Mouse (Mus musculus) heart, adult 2 months (tissue): ENCODE data around the gene Olfr330. TPM values are rescaled to one million over a fixed set of nuclear protein-coding genes. Genes with fewer than 3 reads are reported as not detected.
"Not testable (repeated sequence)": the region's sequence is repeated elsewhere in the genome, so short reads cannot be mapped to it uniquely, and the experiment has no call there.

Experiments used
- DNase-seq, 2 experiments: peaks; one replicate each; pipeline ENCODE4 v3.0.0; 2021
- H3K27ac ChIP-seq: fragments of 200-600 bp; 2 replicates; pipeline ENCODE4 v1.8.1; 2022
- H3K27me3 ChIP-seq: fragments of 200-500 bp; 2 replicates; pipeline ENCODE4 v1.6.1; 2012; ENCODE audit warnings: mild to moderate bottlenecking, low read length, inconsistent platforms, mixed read lengths; ENCODE audit not compliant: control insufficient read depth, insufficient read depth
- H3K36me3 ChIP-seq: fragments of 200-500 bp; 2 replicates; pipeline ENCODE4 v1.6.1; 2012; ENCODE audit warnings: low read length, inconsistent platforms; ENCODE audit not compliant: control insufficient read depth, insufficient read depth
- H3K4me1 ChIP-seq: fragments of 200-500 bp; 2 replicates; pipeline ENCODE4 v1.6.1; 2011; ENCODE audit warnings: low read length; ENCODE audit not compliant: control insufficient read depth, insufficient read depth
- H3K4me3 ChIP-seq: fragments of 200-600 bp; 2 replicates; pipeline ENCODE4 v1.8.1; 2022
- H3K79me2 ChIP-seq: fragments of 200-500 bp; replicated peaks from 2 replicates; pipeline ENCODE4 v1.6.1; 2012; ENCODE audit warnings: mild to moderate bottlenecking, inconsistent platforms, low read length, moderate library complexity, mixed read lengths; ENCODE audit not compliant: control insufficient read depth, insufficient read depth
- H3K9ac ChIP-seq: fragments of 200-500 bp; 2 replicates; pipeline ENCODE4 v1.6.1; 2012; ENCODE audit warnings: low read depth, mild to moderate bottlenecking, control low read depth, inconsistent platforms, low read length, mixed read lengths
- CTCF ChIP-seq: fragments of 200-600 bp; IDR thresholded peaks from 2 replicates; pipeline ENCODE4 v1.8.1; 2022; ENCODE audit warnings: antibody characterized with exemption, mild to moderate bottlenecking, moderate library complexity
- EP300 ChIP-seq: fragments of 200-500 bp; IDR thresholded peaks from 2 replicates; pipeline ENCODE4 v1.6.1; 2011; ENCODE audit warnings: low read depth, low read length, control low read depth; ENCODE audit not compliant: insufficient read depth
- POLR2A ChIP-seq: fragments of 200-500 bp; IDR thresholded peaks from 2 replicates; pipeline ENCODE4 v1.6.1; 2011; ENCODE audit warnings: mild to moderate bottlenecking, low read depth, low read length, control low read depth; ENCODE audit not compliant: insufficient read depth
- WGBS: fragments of 180-500 bp; shearing (Covaris S2); methylation state at CpG from one replicate; pipeline ENCODE4 v1.1.7; 2018; 5-methylcytosine and 5-hydroxymethylcytosine counted together
- intact Hi-C: fragments of 180-260 bp; cut with DNase I; formaldehyde crosslinking; loops from one replicate; pipeline ENCODE4 v1.15.1; 2025
- polyA plus RNA-seq: library from polyadenylated mRNA; depleted of rRNA; stranded (reverse); fragments of >200 nt; gene quantifications from 2 replicates; pipeline ENCODE4 v1.2.3, GENCODE M21; 2012; rRNA removed
- total RNA-seq, 2 experiments: library from RNA; stranded (reverse); gene quantifications; 2 replicates each; pipeline ENCODE4 v1.2.3; 2021

The Olfr330 gene
- total and polyA plus RNA-seq, 3 experiments: not detected

DNA sequence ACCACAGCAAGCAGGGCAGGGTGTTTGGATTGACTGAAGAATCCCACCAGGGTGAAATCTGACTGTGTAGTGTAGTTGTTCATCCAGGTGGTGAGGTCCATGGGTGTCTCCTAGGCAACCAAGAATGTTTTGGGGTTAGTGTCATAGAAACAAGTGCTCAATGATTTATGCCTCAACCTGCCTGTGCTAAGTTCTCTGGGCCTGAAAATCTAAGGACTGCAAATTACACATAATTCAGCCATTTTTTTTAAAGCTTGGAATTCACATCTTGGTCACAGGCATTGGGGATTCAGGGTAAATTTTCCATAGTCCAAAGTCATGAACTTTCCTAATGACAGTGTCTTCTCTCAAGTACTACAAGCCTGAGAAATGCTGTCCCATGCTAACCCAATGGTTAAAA is 32.2 kb downstream of the Olfr330 start, which contains the start of gene Olfr331:
Gene Olfr331, minus strand, starts transcription at position 101 of the 400 bp plus-strand sequence.
- H3K27ac ChIP-seq, H3K4me1 ChIP-seq, DNase-seq, H3K9ac ChIP-seq, H3K36me3 ChIP-seq, H3K27me3 ChIP-seq, intact Hi-C loops, H3K4me3 ChIP-seq, H3K79me2 ChIP-seq: not testable (repeated sequence)

DNA sequence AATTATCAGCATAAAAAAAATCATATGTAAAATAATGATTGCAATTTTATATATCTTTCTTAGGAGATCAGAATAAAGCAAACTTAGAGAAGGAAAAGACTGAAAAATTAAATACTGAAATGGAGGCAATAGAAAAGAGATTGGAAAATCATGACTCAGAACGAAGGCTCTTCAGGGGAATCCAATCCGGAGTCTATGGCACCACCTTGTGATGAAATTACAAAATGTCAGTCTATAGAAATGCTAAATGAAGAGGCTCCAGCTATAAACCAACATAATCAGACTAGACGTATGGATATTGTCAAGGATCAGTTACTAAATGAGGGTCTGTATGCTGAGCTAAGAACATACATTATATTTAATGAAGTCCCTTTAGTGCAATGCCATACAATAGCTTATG is 35.3 kb downstream of the Olfr330 start:
- no peak overlapping the region; the same call in 1 of the 2 replicates for H3K27ac ChIP-seq
- H3K9ac ChIP-seq: no peak overlapping the region
- TF ChIP-seq EP300 (no peak), POLR2A (no peak), CTCF (peak; percentile 60)
- no peak for DNase-seq
- WGBS: 34% methylated on average over 3 of the region's 3 CpGs
- no peak overlapping the region for H3K4me3 ChIP-seq
- no peaks in the 10 kb centered on the region for H3K27me3 ChIP-seq
- H3K79me2 ChIP-seq: no peaks in the 10 kb centered on the region
- intact Hi-C loops: loop anchor here (1.0 to 10.0 kb wide), 3 partner anchors 96 to 198 kb away; partner anchors contain the start of gene Olfr323
- H3K4me1 ChIP-seq: no peaks in the 10 kb centered on the region
- H3K36me3 ChIP-seq: no peaks in the 10 kb centered on the region

- H3K4me3 ChIP-seq: no peak overlapping the region
- H3K27ac ChIP-seq: no peak overlapping the region; the same call in 1 of the 2 replicates
- intact Hi-C loops: loop anchor here (1.0 to 10.0 kb wide), 3 partner anchors 96 to 197 kb away; partner anchors contain the start of gene Olfr323
- no peak overlapping the region for H3K9ac ChIP-seq
- DNase-seq: peak; percentile 48 to 67
- TF ChIP-seq EP300 (no peak), POLR2A (no peak), CTCF (no peak)
- WGBS: 50% methylated on average over 9 of the region's 9 CpGs
- H3K79me2 ChIP-seq: no peaks in the 10 kb centered on the region
- no peaks in the 10 kb centered on the region for H3K27me3 ChIP-seq
- H3K36me3 ChIP-seq: no peaks in the 10 kb centered on the region
- H3K4me1 ChIP-seq: no peaks in the 10 kb centered on the region
Measured at GRCm38 (mm10) chr11:58498761-58499160, 35.9 kb downstream of the Olfr330 start.

DNA sequence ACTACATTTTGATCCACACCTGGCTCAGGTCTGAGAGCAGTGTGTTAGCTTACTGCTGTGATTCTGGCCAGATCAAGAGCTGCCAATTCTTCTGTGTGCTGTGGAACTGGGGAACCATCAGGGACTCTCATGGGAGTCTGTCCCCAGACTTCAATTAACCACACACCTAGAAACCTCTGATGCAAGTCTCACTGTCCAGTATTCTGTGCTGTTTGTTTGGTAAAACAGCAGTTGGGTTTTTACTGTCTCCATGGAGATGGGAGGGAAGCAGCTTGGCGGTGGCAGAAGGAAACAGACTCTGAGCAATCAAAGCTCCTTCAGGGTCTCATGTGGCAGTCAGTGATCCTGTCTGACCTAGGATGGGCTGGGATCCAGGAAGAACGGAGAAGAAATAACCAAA is 42.2 kb downstream of the Olfr330 start, which contains the start of gene Olfr332:
Gene Olfr332, minus strand, starts transcription at position 101 of the 400 bp plus-strand sequence.
- no peak within 1 kb of the TSS for H3K4me3 ChIP-seq
- no peak within 1 kb of the TSS for H3K9ac ChIP-seq
- intact Hi-C loops: loop anchor here (10.0 kb wide), 1 partner anchor 142 kb away; the partner anchor contains the start of gene Olfr323
- H3K36me3 ChIP-seq: no peaks in the 10 kb centered on the region
- no peaks in the 10 kb centered on the region for H3K4me1 ChIP-seq
- DNase-seq: no peak
- TF ChIP-seq EP300 (no peak), CTCF (no peak), POLR2A (no peak)
- 57% methylated on average over 2 of the region's 2 CpGs for WGBS
- H3K27me3 ChIP-seq: no peaks in the 10 kb centered on the region
- no peaks in the 10 kb centered on the region for H3K79me2 ChIP-seq
- no peak within 1 kb of the TSS for H3K27ac ChIP-seq

Other genes starting within 250 kb of the Olfr330 start
- gene Zfp692, start 227.8 kb downstream of the Olfr330 start, total RNA-seq: 1 to 10 TPM; 3.1 to 4.4 TPM
- gene Zfp692, start 227.8 kb downstream of the Olfr330 start, polyA plus RNA-seq: 9.8 and 11.3 TPM in 2 replicates
- gene Zfp672, start 204.5 kb downstream of the Olfr330 start, total RNA-seq: 10 to 100 TPM; 41.9 to 48.7 TPM
- gene Zfp672, start 204.5 kb downstream of the Olfr330 start, polyA plus RNA-seq: 33.8 and 38.4 TPM in 2 replicates
- gene Sh3bp5l, start 204.1 kb downstream of the Olfr330 start, total RNA-seq: 10 to 100 TPM; 28.4 to 33.9 TPM
- 22.8 and 30.4 TPM in 2 replicates for gene Sh3bp5l, start 204.1 kb downstream of the Olfr330 start, polyA plus RNA-seq
- not detected for gene Lypd8, start 155.8 kb downstream of the Olfr330 start, total RNA-seq
- gene Lypd8, start 155.8 kb downstream of the Olfr330 start, polyA plus RNA-seq: 0.56 and 0.62 TPM in 2 replicates
- not detected for gene 1810065E05Rik, start 113.7 kb downstream of the Olfr330 start, total RNA-seq
- not detected in 2 replicates for gene 1810065E05Rik, start 113.7 kb downstream of the Olfr330 start, polyA plus RNA-seq
- not detected for gene Gm12253, start 102.3 kb downstream of the Olfr330 start, total RNA-seq
- not detected in 2 replicates for gene Gm12253, start 102.3 kb downstream of the Olfr330 start, polyA plus RNA-seq
- not detected for gene Lypd9, start 81.9 kb downstream of the Olfr330 start, total RNA-seq
- gene Lypd9, start 81.9 kb downstream of the Olfr330 start, polyA plus RNA-seq: not detected in 2 replicates
- gene Olfr30, start 72.6 kb downstream of the Olfr330 start, total RNA-seq: not detected
- gene Olfr30, start 72.6 kb downstream of the Olfr330 start, polyA plus RNA-seq: not detected in 2 replicates
- gene Olfr332, start 42.3 kb downstream of the Olfr330 start, total RNA-seq: not detected
- gene Olfr332, start 42.3 kb downstream of the Olfr330 start, polyA plus RNA-seq: not detected in 2 replicates
- not detected for gene Olfr331, start 32.3 kb downstream of the Olfr330 start, total RNA-seq
- not detected in 2 replicates for gene Olfr331, start 32.3 kb downstream of the Olfr330 start, polyA plus RNA-seq
- gene Olfr329-ps, start 11.6 kb upstream of the Olfr330 start, total RNA-seq: not detected
- gene Olfr329-ps, start 11.6 kb upstream of the Olfr330 start, polyA plus RNA-seq: 0.15 and 0.27 TPM in 2 replicates
- gene Olfr328, start 20.8 kb upstream of the Olfr330 start, total RNA-seq: not detected
- not detected in 2 replicates for gene Olfr328, start 20.8 kb upstream of the Olfr330 start, polyA plus RNA-seq
- gene Olfr224, start 35.7 kb upstream of the Olfr330 start, total RNA-seq: not detected
- gene Olfr224, start 35.7 kb upstream of the Olfr330 start, polyA plus RNA-seq: 0.61 and 1.3 TPM in 2 replicates
- gene Olfr325, start 42.9 kb upstream of the Olfr330 start, total RNA-seq: not detected
- not detected in 2 replicates for gene Olfr325, start 42.9 kb upstream of the Olfr330 start, polyA plus RNA-seq
- gene Olfr324, start 60.3 kb upstream of the Olfr330 start, total RNA-seq: not detected
- gene Olfr324, start 60.3 kb upstream of the Olfr330 start, polyA plus RNA-seq: not detected in 2 replicates
- 10 to 100 TPM in 1 of 2 experiments, 1 to 10 TPM in 1; 7.6 to 11.4 TPM for gene 2210407C18Rik, start 81.2 kb upstream of the Olfr330 start, total RNA-seq
- gene 2210407C18Rik, start 81.2 kb upstream of the Olfr330 start, polyA plus RNA-seq: 1.5 and 3.6 TPM in 2 replicates
- gene Olfr323, start 95.7 kb upstream of the Olfr330 start, total RNA-seq: not detected
- not detected in 2 replicates for gene Olfr323, start 95.7 kb upstream of the Olfr330 start, polyA plus RNA-seq
- under 1 TPM in 1 of 2 experiments, not detected in 1; 0.20 TPM for gene Trim58, start 105.6 kb upstream of the Olfr330 start, total RNA-seq
- 0.06 TPM in 1 of 2 replicates, not detected in the other for gene Trim58, start 105.6 kb upstream of the Olfr330 start, polyA plus RNA-seq
- not detected for gene Olfr322, start 123.9 kb upstream of the Olfr330 start, total RNA-seq
- gene Olfr322, start 123.9 kb upstream of the Olfr330 start, polyA plus RNA-seq: not detected in 2 replicates
- gene Olfr320, start 146.3 kb upstream of the Olfr330 start, total RNA-seq: not detected
- gene Olfr320, start 146.3 kb upstream of the Olfr330 start, polyA plus RNA-seq: not detected in 2 replicates
- not detected for gene Olfr319, start 164.3 kb upstream of the Olfr330 start, total RNA-seq
- not detected in 2 replicates for gene Olfr319, start 164.3 kb upstream of the Olfr330 start, polyA plus RNA-seq
- gene Olfr318, start 189.2 kb upstream of the Olfr330 start, total RNA-seq: not detected
- not detected in 2 replicates for gene Olfr318, start 189.2 kb upstream of the Olfr330 start, polyA plus RNA-seq
- gene Olfr317, start 204.4 kb upstream of the Olfr330 start, total RNA-seq: not detected
- not detected in 2 replicates for gene Olfr317, start 204.4 kb upstream of the Olfr330 start, polyA plus RNA-seq
- not detected for gene Olfr316, start 217.9 kb upstream of the Olfr330 start, total RNA-seq
- gene Olfr316, start 217.9 kb upstream of the Olfr330 start, polyA plus RNA-seq: not detected in 2 replicates
- gene Olfr315, start 238.4 kb upstream of the Olfr330 start, total RNA-seq: not detected
- gene Olfr315, start 238.4 kb upstream of the Olfr330 start, polyA plus RNA-seq: not detected in 2 replicates
- not detected for gene Olfr314, start 248.1 kb upstream of the Olfr330 start, total RNA-seq
- not detected in 2 replicates for gene Olfr314, start 248.1 kb upstream of the Olfr330 start, polyA plus RNA-seq